Mouse (Mus musculus): ENCODE results near the gene Ell2.
"Not testable (repeated sequence)": the region's sequence is repeated elsewhere in the genome, so short reads cannot be mapped to it uniquely, and the experiment has no call there.

Ell2 gene
- long read RNA-seq, experiment 1, partial matches to known transcripts, result 5 of 5 reads
- long read RNA-seq, experiment 1, other reads (novel, unspliced or antisense), result 0 of 5 reads
- long read RNA-seq, experiment 2, full-length matches to known transcripts, result 4 of 12 reads
- long read RNA-seq, experiment 2, partial matches to known transcripts, result 5 of 12 reads
- long read RNA-seq, experiment 2, other reads (novel, unspliced or antisense), result 3 of 12 reads

- intact Hi-C loops (cut with DNase I), result loop anchor here (5.0 kb wide), 2 partner anchors 91 to 136 kb away; no protein-coding TSS in a partner anchor
Measured at GRCm38 (mm10) chr13:75706457-75706856, at the start of gene Ell2. Gene Ell2, plus strand, starts transcription at chr13:75706757.

DNA sequence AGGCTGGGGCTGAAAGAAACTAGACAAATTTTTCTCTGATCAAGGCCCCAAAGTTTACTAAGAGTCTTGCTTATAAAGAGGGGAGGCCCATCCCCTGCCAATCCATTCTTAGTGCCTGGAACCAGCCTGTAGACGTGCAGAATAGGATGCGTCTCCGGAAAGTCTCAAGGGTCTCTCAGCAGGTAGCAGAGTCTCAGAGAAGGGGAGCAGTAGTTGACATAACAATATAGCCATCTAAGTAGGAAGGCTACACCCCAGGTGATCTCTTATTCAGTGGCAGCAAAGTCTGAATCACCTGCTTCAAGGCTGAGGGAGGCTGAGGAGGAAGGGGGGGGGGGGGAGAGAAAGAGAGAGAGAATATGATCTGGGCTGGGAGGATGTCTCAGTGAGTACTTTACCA, 21.1 kb upstream of the Ell2 start:
- intact Hi-C loops (cut with DNase I), result no loop called here

DNA sequence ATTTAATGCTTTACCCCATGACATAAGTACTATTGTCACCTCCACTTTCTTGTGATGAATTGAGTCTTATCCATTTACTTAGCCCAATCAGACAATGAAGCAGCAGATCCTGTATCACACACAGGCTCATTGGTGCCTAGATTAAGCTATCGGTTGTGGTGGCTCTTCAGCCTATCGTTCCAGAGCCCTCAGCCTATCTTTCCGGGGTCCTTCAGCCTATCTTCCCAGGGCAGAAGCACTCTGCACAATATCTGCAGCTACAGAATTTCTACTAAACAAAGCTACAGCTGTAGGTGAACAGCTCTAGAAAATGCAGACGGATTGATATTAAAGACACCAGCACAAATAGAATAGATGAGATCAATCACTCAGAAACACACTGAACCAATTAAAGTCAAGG, 19.6 kb upstream of the Ell2 start:
- intact Hi-C loops (cut with DNase I), result no loop called here

DNA sequence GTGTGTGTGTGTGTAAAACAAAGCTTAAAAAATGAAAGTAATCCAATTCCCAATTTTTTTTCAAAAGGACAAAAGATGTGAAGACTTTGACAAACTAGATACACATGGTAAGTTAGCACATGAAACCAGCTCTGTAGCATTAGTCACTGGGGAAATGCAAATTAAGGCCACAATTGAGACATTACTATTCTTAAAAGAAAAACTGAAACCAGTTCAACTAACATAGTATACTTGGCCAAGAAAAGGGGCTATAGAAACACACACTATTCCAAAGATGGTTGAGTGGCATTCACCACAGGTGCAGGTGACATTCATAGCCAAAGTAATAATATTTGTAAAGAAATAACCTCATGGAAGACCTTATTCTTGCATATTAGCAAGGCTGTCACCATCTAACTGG, 14.9 kb upstream of the Ell2 start:
- intact Hi-C loops (cut with DNase I), result no loop called here

- intact Hi-C loops (cut with DNase I), result no loop called here
Measured at GRCm38 (mm10) chr13:75693081-75693480, 13.5 kb upstream of the Ell2 start.

GRCm38 (mm10) chr13:75702814-75703213, 3.7 kb upstream of the Ell2 start:
- intact Hi-C loops (cut with DNase I), result no loop called here

DNA sequence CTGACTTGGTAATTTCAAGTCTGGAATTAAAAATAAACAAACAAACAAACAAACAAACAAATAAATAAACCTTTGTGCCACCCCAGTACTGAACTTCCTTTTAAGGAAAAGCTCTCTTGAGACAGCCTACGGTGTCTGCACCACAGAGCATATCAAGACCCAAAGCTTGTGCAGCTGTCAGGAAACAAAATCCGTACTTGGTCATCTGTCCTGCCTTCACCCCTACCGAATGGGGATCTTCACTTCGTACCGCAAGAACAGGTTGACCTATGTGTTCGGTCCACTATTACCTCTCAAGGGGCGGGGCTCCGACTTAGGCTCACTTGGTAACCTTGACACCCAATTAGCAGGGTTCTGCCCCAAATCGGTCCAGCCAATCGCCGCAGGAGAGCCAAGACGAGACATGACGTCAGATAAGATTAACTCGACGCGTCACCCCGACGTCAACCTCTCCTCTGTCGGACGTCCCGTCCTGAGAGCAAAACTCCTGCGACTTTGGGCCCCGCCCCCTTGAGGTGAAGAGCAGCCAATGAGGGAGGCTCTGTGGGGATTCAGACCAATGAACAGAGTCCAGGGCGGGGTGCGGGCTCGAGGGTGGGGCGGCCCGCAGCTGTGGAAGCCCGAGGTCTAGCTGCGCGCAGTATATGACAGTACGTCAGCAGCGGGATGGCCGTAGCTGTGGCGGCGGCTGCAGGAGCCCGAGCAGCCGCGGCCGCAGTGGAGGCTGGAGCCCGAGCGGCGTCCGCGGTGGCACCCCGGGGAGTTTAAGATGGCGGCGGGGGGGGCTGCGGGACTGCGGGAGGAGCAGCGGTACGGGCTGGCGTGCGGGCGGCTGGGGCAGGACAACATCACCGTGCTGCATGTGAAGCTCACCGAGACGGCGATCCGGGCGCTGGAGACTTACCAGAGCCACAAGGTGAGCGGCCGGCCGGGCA, 592 bp downstream of the Ell2 start:
- intact Hi-C loops (cut with DNase I), result loop anchor here (5.0 kb wide), 2 partner anchors 90 to 135 kb away; no protein-coding TSS in a partner anchor

GRCm38 (mm10) chr13:75707821-75708636, 1.5 kb downstream of the Ell2 start:
- intact Hi-C loops (cut with DNase I), result loop anchor here (5.0 kb wide), 2 partner anchors 89 to 134 kb away; no protein-coding TSS in a partner anchor

GRCm38 (mm10) chr13:75708637-75709002, 2.1 kb downstream of the Ell2 start:
- intact Hi-C loops (cut with DNase I), result loop anchor here (5.0 kb wide), 2 partner anchors 89 to 134 kb away; no protein-coding TSS in a partner anchor

DNA sequence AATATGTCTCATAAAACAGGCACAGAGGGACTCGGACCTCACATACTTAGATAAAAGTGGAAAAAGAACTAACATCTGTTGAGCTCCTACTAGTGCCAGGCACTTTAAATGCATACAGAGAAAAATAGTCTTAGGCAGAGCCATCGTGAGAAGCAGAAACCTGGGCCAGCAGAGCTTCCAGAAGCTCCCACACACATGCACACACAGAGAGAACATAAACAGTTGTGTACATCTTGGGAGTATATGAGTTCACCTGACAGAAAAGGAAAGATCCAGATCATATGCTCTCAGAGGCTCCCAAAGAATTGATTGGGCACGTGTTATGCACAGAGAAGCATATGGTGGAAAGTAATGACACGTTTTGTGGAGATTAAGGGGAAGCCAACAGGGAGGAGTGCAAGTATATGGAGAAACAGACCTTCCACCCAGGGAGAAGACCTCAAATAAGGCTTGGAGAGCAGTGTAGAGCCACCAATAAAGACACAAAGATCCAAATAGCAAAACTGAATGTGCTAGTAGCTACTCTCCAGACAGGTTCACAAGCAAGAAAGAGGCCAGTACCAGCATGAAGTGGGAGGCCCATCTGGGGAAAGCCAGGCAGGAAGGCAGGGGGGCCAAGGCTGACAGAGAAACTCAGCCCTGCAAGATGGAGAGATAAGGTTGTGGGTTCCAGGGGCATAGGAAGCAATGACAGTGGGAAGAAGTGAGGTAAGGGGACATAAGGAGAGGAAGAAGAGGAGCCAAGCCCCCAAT, 2.6 kb downstream of the Ell2 start:
- intact Hi-C loops (cut with DNase I), result loop anchor here (5.0 kb wide), 2 partner anchors 88 to 133 kb away; no protein-coding TSS in a partner anchor

GRCm38 (mm10) chr13:75710152-75710551, 3.6 kb downstream of the Ell2 start:
- intact Hi-C loops (cut with DNase I), result no loop called here

DNA sequence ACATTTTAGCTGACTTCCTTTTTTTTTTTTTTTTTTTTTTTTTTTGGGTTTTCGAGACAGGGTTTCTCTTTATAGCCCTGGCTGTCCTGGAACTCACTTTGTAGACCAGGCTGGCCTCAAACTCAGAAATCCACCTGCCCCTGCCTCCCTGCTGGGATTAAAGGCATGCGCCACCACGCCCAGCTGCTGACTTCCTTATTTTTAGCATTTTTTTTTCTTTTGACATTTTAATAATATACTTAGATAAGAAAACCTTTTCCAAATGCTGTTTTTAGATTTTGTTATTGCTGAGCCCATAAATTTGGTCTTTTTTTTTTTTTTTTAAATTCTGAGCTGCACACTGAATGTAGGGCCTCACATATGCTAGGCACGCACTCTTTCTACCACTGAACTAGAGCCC, 5.0 kb downstream of the Ell2 start:
- intact Hi-C loops (cut with DNase I), result not testable (repeated sequence)

GRCm38 (mm10) chr13:75712544-75712943, 6.0 kb downstream of the Ell2 start:
- intact Hi-C loops (cut with DNase I), result not testable (repeated sequence)

DNA sequence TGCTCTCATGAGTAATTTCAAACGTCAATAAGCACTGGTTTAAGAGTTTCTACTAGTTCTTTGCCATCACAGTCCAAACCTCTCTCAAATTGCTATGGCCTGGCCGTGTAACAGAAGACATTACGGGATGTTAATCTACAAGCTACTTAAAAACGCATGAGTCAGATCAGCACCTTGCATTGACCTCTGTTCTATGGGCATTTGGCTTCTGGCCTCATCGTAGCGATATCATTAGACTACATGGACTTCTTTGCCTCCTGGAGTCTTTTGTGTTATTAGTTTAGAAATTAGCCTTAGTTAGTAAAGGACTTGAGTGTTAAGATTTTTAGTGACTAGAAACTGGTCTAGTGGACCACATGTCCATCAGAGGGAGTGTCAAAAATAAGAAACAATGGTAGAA, 7.8 kb downstream of the Ell2 start:
- intact Hi-C loops (cut with DNase I), result no loop called here

- intact Hi-C loops (cut with DNase I), result no loop called here
Measured at GRCm38 (mm10) chr13:75717638-75718302, 11.2 kb downstream of the Ell2 start.

GRCm38 (mm10) chr13:75718376-75718775, 11.8 kb downstream of the Ell2 start:
- intact Hi-C loops (cut with DNase I), result no loop called here

DNA sequence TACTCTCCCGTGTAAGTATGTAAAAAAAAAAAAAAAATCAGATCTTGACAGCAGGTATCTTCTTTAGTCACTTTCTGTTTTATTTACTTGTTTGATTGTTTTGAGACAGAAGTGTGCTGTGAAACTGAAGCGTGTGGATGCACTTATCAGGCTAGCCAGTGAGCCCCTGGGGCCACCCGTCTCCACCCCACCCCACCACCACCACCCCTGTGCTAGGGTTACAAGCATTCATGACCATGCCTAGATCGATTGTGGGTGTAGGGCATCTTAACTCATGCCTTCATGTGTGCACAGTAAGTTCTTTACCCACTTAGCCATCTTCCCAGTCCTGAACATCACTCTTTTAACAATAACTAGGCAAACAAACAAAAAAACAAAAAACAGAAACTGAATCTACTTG, 13.1 kb downstream of the Ell2 start:
- intact Hi-C loops (cut with DNase I), result no loop called here

GRCm38 (mm10) chr13:75726569-75727373, 20.2 kb downstream of the Ell2 start:
- intact Hi-C loops (cut with DNase I), result no loop called here

DNA sequence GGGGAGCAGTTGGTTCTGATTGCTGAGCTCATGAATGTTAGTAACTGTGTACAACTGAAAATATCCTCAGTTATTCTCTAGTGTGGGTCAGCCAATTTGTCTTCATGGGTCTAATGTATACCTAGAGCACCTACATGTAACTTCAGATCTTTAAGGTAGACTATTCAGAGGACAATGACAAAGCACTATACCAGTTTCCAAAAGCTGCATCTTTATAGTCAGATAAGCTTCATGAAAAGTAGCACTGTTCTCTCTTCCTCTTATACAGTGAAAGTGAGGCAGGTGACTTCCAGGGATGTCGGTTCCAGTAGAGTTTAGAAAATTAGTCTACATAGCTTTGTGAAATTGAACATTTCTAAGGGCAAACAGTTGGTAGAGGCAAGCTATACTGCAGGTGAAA, 21.4 kb downstream of the Ell2 start:
- intact Hi-C loops (cut with DNase I), result no loop called here
